In genomic region chr10:62508459-62508858, GRCm38 (mm10) we compare ENCODE assay signal across 8 mouse cellular contexts. TPM values are rescaled to one million over a fixed set of nuclear protein-coding genes. Genes with fewer than 3 reads are reported as not detected.
A peak's percentile ranks its signal among the peaks of the same experiment; 100 is the strongest.
DNase-seq lines count a peak whose midpoint lies in the region; ATAC-seq and TF ChIP-seq lines count a peak whose summit lies in the region.

No protein-coding gene starts in this region.

- peak overlapping the region; percentile 53 for H3K4me2 ChIP-seq in midbrain, embryonic 13.5 days (replicated peaks)

- H3K9ac ChIP-seq in liver, adult 2 months (ENCODE audit: low read depth, low read length) = peak overlapping the region; percentile 69
- peak overlapping the region; percentile 51 for H3K9ac ChIP-seq in midbrain, embryonic 13.5 days (replicated peaks)

- TF ChIP-seq POLR2A in liver, adult 2 months (IDR thresholded peaks at IDR 0.05; ENCODE audit: extremely low read depth, insufficient read depth, low read length) = 0 out of 2 replicates have a peak, but pooled peaks have one; percentile 16
- TF ChIP-seq POLR2A in embryonic fibroblast, embryonic 13.5 days (IDR thresholded peaks at IDR 0.05; ENCODE audit: low read depth, low read length) = no peak

- H3K79me2 ChIP-seq in liver, adult 2 months (ENCODE audit: control insufficient read depth, insufficient read depth, low read length) = no peaks in the 10 kb centered on the region

- intact Hi-C loops in heart, postnatal 14 days (cut with DNase I) = no loop called here

- TF ChIP-seq CTCF in liver, adult 2 months (IDR thresholded peaks at IDR 0.05; ENCODE audit: low read depth, low read length) = no peak
- TF ChIP-seq CTCF in embryonic fibroblast, embryonic 13.5 days (IDR thresholded peaks at IDR 0.05; ENCODE audit: borderline replicate concordance, insufficient read depth, low read length) = no peak

- DNase-seq in liver, adult 2 months (ENCODE audit: extremely low read depth, low read depth, low spot score) = no peak
- DNase-seq in liver = no peak
- DNase-seq in heart, postnatal 14 days = peak; percentile 43 to 48
- peak; percentile 37 to 53 for DNase-seq in kidney, postnatal 4 days
- DNase-seq in right cerebral cortex, postnatal 36 days (ENCODE audit: low spot score in 2 of 2) = no peak
- DNase-seq in left cerebral cortex, adult 9 months (ENCODE audit: low spot score in 2 of 2) = no peak

- H3K36me3 ChIP-seq in liver, adult 2 months (ENCODE audit: control insufficient read depth, insufficient read depth, low read length) = no peaks in the 10 kb centered on the region
- H3K36me3 ChIP-seq in midbrain, embryonic 13.5 days = no peaks in the 10 kb centered on the region

- peaks cover 1% of the 10 kb centered on the region; the same call in 1 of the 2 replicates for H3K4me1 ChIP-seq in liver, adult 2 months (ENCODE audit: control insufficient read depth, insufficient read depth, low read length)
- H3K4me1 ChIP-seq in embryonic fibroblast, embryonic 13.5 days (ENCODE audit: control insufficient read depth, insufficient read depth, low read length) = no peaks in the 10 kb centered on the region
- no peaks in the 10 kb centered on the region; the same call in 1 of the 2 replicates for H3K4me1 ChIP-seq in midbrain, embryonic 13.5 days (replicated peaks)

- no peaks in the 10 kb centered on the region for H3K9me3 ChIP-seq in midbrain, embryonic 13.5 days

- no peak for ATAC-seq in midbrain, embryonic 13.5 days

- H3K27ac ChIP-seq in liver, adult 2 months (replicated peaks; ENCODE audit: insufficient read depth, low read depth, low read length) = peak overlapping the region; percentile 70
- H3K27ac ChIP-seq in embryonic fibroblast, embryonic 13.5 days (ENCODE audit: insufficient read depth, low read length) = no peak overlapping the region
- H3K27ac ChIP-seq in midbrain, embryonic 13.5 days = no peak overlapping the region

- peak overlapping the region; percentile 48 for H3K4me3 ChIP-seq in liver, adult 2 months (ENCODE audit: insufficient read depth, low read depth, low read length)
- peak overlapping the region; percentile 20 for H3K4me3 ChIP-seq in embryonic fibroblast, embryonic 13.5 days (ENCODE audit: insufficient read depth, low read length)
- H3K4me3 ChIP-seq in midbrain, embryonic 13.5 days (replicated peaks) = peak overlapping the region; percentile 24

- H3K27me3 ChIP-seq in liver, adult 2 months (ENCODE audit: control insufficient read depth, insufficient read depth, low read length) = no peaks in the 10 kb centered on the region
- peaks cover 17% of the 10 kb centered on the region for H3K27me3 ChIP-seq in midbrain, embryonic 13.5 days

- 12% methylated on average over 11 of the region's 11 CpGs for WGBS in liver, adult 2 months
- WGBS in midbrain, embryonic 13.5 days = 11% methylated on average over 11 of the region's 11 CpGs

RNA-seq across cellular contexts. Expression of gene Srgn, which starts 18.8 kb away (rescaled TPM):
- 11.9 and 15.9 TPM in 2 replicates for total RNA-seq in liver, adult 2 months (2014; rRNA removed)
- 4.3 and 5.0 TPM in 2 replicates for polyA plus RNA-seq in liver, adult 2 months (2012; rRNA removed)
- 0.72 and 1.9 TPM in 2 replicates for polyA plus RNA-seq in embryonic fibroblast, embryonic 13.5 days (2011; ENCODE audit: insufficient read length, low read depth, missing spikeins)
- total RNA-seq in heart, postnatal 14 days (2021) = 10 to 100 TPM; 41.0 to 41.1 TPM
- 7.3 and 8.7 TPM in 2 replicates for polyA plus RNA-seq in midbrain, embryonic 13.5 days (2015; fragmentation: Nextera tagmentation; extraction: Ambion mirVana)

RNA-seq across cellular contexts. Expression of gene Vps26a, which starts 21.9 kb away (rescaled TPM):
- total RNA-seq in liver, adult 2 months (2014; rRNA removed) = 34.1 and 39.7 TPM in 2 replicates
- 7.2 and 7.7 TPM in 2 replicates for polyA plus RNA-seq in liver, adult 2 months (2012; rRNA removed)
- 72.3 and 78.1 TPM in 2 replicates for polyA plus RNA-seq in embryonic fibroblast, embryonic 13.5 days (2011; ENCODE audit: insufficient read length, low read depth, missing spikeins)
- 10 to 100 TPM; 45.2 to 45.5 TPM for total RNA-seq in heart, postnatal 14 days (2021)
- 68.5 and 69.2 TPM in 2 replicates for polyA plus RNA-seq in midbrain, embryonic 13.5 days (2015; fragmentation: Nextera tagmentation; extraction: Ambion mirVana)

RNA-seq across cellular contexts. Expression of gene Supv3l1, which starts 58.9 kb away (rescaled TPM):
- total RNA-seq in liver, adult 2 months (2014; rRNA removed) = 18.8 and 19.1 TPM in 2 replicates
- 10.5 and 12.1 TPM in 2 replicates for polyA plus RNA-seq in liver, adult 2 months (2012; rRNA removed)
- 19.7 and 22.7 TPM in 2 replicates for polyA plus RNA-seq in embryonic fibroblast, embryonic 13.5 days (2011; ENCODE audit: insufficient read length, low read depth, missing spikeins)
- total RNA-seq in heart, postnatal 14 days (2021) = 10 to 100 TPM; 30.4 to 35.6 TPM
- polyA plus RNA-seq in midbrain, embryonic 13.5 days (2015; fragmentation: Nextera tagmentation; extraction: Ambion mirVana) = 23.3 and 23.6 TPM in 2 replicates

RNA-seq across cellular contexts. Expression of gene 4930507D05Rik, which starts 59.2 kb away (rescaled TPM):
- total RNA-seq in liver, adult 2 months (2014; rRNA removed) = 0.09 and 0.27 TPM in 2 replicates
- polyA plus RNA-seq in liver, adult 2 months (2012; rRNA removed) = 0.12 TPM in 1 of 2 replicates, not detected in the other
- polyA plus RNA-seq in embryonic fibroblast, embryonic 13.5 days (2011; ENCODE audit: insufficient read length, low read depth, missing spikeins) = not detected in 2 replicates
- under 1 TPM; 0.32 to 0.33 TPM for total RNA-seq in heart, postnatal 14 days (2021)
- 1.2 and 1.4 TPM in 2 replicates for polyA plus RNA-seq in midbrain, embryonic 13.5 days (2015; fragmentation: Nextera tagmentation; extraction: Ambion mirVana)

Comparison
In these comparisons a context has a peak if more than half of its experiments do, and no peak if none do; other contexts are left out.
1. DNase-seq: peak in heart, postnatal 14 days (2 of 2) and kidney, postnatal 4 days (2 of 2); none in liver, adult 2 months (single experiment), liver (single experiment), right cerebral cortex, postnatal 36 days (0 of 2) and left cerebral cortex, adult 9 months (0 of 2).
2. Peak in every context shown above with its lines, with median percentiles within 50 percentile points of each other: H3K4me3 ChIP-seq.